Mouse (Mus musculus) cortical plate, adult 2 months (tissue): ENCODE data around the gene Lrrc20.

Experiments
- CTCF ChIP-seq: fragments of 200-500 bp; IDR thresholded peaks from 2 replicates; pipeline ENCODE4 v1.5.1; 2011; ENCODE audit warnings: mild to moderate bottlenecking, control low read depth, low read length; ENCODE audit not compliant: insufficient read depth; ENCODE audit errors: extremely low read depth
- POLR2A ChIP-seq: fragments of 200-500 bp; IDR thresholded peaks from 2 replicates; pipeline ENCODE4 v1.6.1; 2011; ENCODE audit warnings: mild to moderate bottlenecking, low read length, control low read depth; ENCODE audit not compliant: insufficient read depth; ENCODE audit errors: extremely low read depth

DNA sequence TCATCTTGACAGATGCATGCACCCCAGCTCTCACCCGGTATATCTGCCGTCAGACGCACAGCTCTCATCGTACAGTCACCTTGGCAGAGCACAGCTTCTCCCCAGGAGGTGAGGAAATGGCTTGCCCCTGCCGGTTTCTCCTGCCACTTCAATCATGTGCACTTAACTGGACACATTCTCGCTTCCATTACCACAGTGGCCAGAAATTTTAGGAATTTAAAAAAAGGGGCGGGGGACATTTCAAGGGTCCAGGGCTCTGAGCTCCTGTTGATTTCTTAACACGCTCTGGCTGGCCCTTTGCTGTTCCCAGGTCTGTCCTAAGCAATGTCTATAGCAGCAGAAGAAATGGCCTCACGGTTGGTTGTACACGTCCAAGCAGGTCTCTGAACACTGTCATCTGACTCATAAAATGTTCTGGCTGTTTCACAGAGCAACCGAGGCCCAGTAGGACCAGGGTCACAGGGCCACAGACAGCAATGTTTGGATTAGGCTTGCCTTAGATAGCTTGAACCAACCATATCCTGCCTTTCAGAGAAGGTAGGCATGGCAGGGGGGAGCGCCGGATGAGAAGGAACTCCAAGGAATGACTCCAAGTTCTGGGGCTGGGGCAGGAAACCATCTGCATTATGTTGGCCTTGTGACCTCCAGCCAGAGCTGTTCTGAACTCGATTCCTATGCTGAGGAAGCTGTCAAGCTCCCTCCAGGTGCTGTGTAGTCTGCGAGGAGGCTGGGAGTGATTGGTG lies 151.8 kb downstream of the Lrrc20 start:
- no peak for TF ChIP-seq CTCF
- no peak for TF ChIP-seq POLR2A
